Mouse (Mus musculus): ENCODE results near the gene Ets2. TPM values are rescaled to one million over a fixed set of nuclear protein-coding genes. Genes with fewer than 3 reads are reported as not detected.

Ets2 gene
- total and polyA plus RNA-seq, 3 experiments: 15.9 to 23.5 TPM; not detected in 1

DNA sequence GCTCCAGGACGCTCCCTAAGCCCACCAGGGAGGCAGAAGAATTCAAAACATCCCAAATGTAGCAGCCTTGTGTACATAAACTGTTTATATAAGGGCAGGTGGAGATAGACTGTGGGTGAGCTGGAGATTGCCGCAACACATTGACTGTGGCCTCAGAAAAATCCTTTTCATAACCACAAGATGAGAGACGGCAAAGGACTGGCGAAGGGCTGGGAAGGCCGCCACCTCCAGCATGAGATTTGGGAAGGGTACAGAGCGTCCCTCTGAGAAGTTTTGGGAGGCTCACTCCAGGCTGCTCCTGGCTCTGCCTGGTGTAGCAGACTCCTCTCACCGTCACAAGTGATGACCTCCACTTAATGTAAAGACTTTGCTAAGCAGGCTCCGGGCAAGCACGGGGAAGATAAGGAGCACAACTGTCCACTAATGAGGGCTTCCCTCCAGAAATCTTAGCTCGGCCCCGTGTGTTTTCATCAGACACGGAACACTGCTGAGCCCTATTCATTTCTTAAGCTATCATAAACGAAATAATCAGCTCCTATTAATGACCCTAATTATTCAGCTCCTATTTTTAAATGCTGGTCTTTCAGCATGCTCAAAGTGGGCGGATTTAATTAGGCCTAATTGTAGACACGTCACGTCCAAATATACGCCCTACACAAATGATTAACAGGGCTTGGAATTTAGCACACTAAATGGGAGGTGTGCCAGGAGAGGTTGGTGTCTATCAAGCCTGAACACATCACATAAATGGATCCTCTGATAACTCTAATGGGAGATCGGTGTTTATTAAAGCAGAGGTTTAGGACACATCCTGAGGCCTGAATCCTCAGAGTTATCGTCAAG is 33.5 kb upstream of the Ets2 start:
- DNase-seq (ENCODE audit: low read depth, low spot score): no peak
- no peaks in the 10 kb centered on the region for H3K9me3 ChIP-seq (replicated peaks; ENCODE audit: insufficient read depth, low read length)
- no peak overlapping the region for H3K9ac ChIP-seq (ENCODE audit: control insufficient read depth, low read depth, low read length, poor library complexity, severe bottlenecking)
- TF ChIP-seq GATA1 (IDR thresholded peaks at IDR 0.05; ENCODE audit: low read depth, low read length) (no peak), MYC (IDR thresholded peaks at IDR 0.05; ENCODE audit: low read depth, low read length) (no peak), MAX (IDR thresholded peaks at IDR 0.05; ENCODE audit: low read length) (no peak), TAL1 (IDR thresholded peaks at IDR 0.05; ENCODE audit: low read length) (no peak), ELF1 (IDR thresholded peaks at IDR 0.05; ENCODE audit: low read depth, low read length) (no peak), GABPA (IDR thresholded peaks at IDR 0.05; ENCODE audit: low read depth, low read length) (no peak), USF2 (IDR thresholded peaks at IDR 0.05; ENCODE audit: borderline replicate concordance in 1 of 2, insufficient read depth in 1 of 2, low read depth in 1 of 2, low read length in 2 of 2) (no peak), MEF2A (IDR thresholded peaks at IDR 0.05; ENCODE audit: extremely low read depth, insufficient replicate concordance, low read depth, low read length, poor library complexity, severe bottlenecking) (no peak), MAFK (IDR thresholded peaks at IDR 0.05; ENCODE audit: borderline replicate concordance, low read depth, low read length) (no peak), CTCF (IDR thresholded peaks at IDR 0.05 in 2 of 3, conservative IDR thresholded peaks at IDR 0.05 in 1 of 3; ENCODE audit: control insufficient read depth in 1 of 3, insufficient read depth in 1 of 3, low read depth in 2 of 3, low read length in 3 of 3, poor library complexity in 1 of 3, severe bottlenecking in 1 of 3) (no peak), NRF1 (IDR thresholded peaks at IDR 0.05; ENCODE audit: insufficient read depth, low read depth, low read length, poor library complexity, severe bottlenecking) (no peak), ZKSCAN1 (IDR thresholded peaks at IDR 0.05; ENCODE audit: low read depth, low read length) (no peak), RCOR1 (IDR thresholded peaks at IDR 0.05; ENCODE audit: low read depth, low read length) (no peak), ZMIZ1 (IDR thresholded peaks at IDR 0.05; ENCODE audit: low read depth, low read length) (no peak)
- H3K4me1 ChIP-seq (ENCODE audit: control insufficient read depth in 1 of 2, insufficient read depth in 2 of 2, low read length in 2 of 2): no peaks in the 10 kb centered on the region
- H3K79me2 ChIP-seq (ENCODE audit: control insufficient read depth, insufficient read depth, low read length, poor library complexity): no peaks in the 10 kb centered on the region
- H3K27me3 ChIP-seq (ENCODE audit: control insufficient read depth in 1 of 2, insufficient read depth in 2 of 2, low read length in 2 of 2): peaks cover 0 to 3% of the 10 kb centered on the region in 2 experiments; a peak in 2 of 4 replicates
- no peak overlapping the region for H3K4me3 ChIP-seq (ENCODE audit: control insufficient read depth in 1 of 2, insufficient read depth in 1 of 2, low read depth in 2 of 2, low read length in 2 of 2)
- no peaks in the 10 kb centered on the region for H3K36me3 ChIP-seq (ENCODE audit: control insufficient read depth in 1 of 2, insufficient read depth in 2 of 2, low read length in 2 of 2)
- no peak overlapping the region for H3K27ac ChIP-seq (ENCODE audit: control insufficient read depth, low read depth, low read length)

DNA sequence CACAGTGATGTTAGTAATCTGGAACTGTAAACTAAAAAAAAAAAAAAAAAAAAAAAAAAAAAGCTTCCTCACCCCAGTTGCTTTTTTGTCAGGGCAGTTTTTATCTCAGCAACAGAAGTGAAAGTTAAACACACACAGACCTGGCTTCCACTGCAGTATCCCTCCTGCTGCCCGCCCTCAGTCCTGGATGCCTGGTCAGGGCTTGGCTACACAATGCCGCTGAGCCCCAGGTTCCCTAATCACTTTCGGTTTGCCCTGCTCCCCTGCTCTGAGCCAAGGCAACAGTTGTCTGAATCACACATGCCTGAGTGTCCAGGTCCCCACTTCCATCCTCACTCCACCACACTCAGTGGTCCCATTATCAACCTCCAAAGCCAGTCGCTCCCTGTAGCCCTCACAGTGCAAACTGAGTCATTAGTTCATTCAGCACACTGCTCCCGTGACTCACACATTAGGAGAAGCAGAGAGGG is 27.4 kb upstream of the Ets2 start:
- Histone ChIP-seq H3K36me3 (ENCODE audit: control insufficient read depth in 1 of 2, insufficient read depth in 2 of 2, low read length in 2 of 2) (no peaks in the 10 kb centered on the region), H3K79me2 (ENCODE audit: control insufficient read depth, insufficient read depth, low read length, poor library complexity) (no peaks in the 10 kb centered on the region), H3K9me3 (replicated peaks; ENCODE audit: insufficient read depth, low read length) (no peaks in the 10 kb centered on the region), H3K4me1 (ENCODE audit: control insufficient read depth in 1 of 2, insufficient read depth in 2 of 2, low read length in 2 of 2) (no peaks in the 10 kb centered on the region), H3K27me3 (ENCODE audit: control insufficient read depth in 1 of 2, insufficient read depth in 2 of 2, low read length in 2 of 2) (peaks cover 0 to 3% of the 10 kb centered on the region in 2 experiments; a peak in 2 of 4 replicates), H3K27ac (ENCODE audit: control insufficient read depth, low read depth, low read length) (no peak overlapping the region), H3K4me3 (ENCODE audit: control insufficient read depth in 1 of 2, insufficient read depth in 1 of 2, low read depth in 2 of 2, low read length in 2 of 2) (peak overlapping the region; percentile 18 to 44), H3K9ac (ENCODE audit: control insufficient read depth, low read depth, low read length, poor library complexity, severe bottlenecking) (no peak overlapping the region)
- TF ChIP-seq KAT2A (conservative IDR thresholded peaks at IDR 0.05; ENCODE audit: low read depth, low read length) (no peak), ZNF384 (IDR thresholded peaks at IDR 0.05; ENCODE audit: low read depth, low read length) (peak; percentile 76)
- peak; percentile 13 for DNase-seq (ENCODE audit: low read depth, low spot score)

All from MEL (cell line).